Mouse (Mus musculus): Measurements from ENCODE around the gene Olfr1240. TPM values are rescaled to one million over a fixed set of nuclear protein-coding genes. Genes with fewer than 3 reads are reported as not detected.

Gene Olfr1240
- polyA plus RNA-seq (2014; fragmentation: Nextera tagmentation; extraction: Ambion mirVana), result not detected in 2 replicates

DNA sequence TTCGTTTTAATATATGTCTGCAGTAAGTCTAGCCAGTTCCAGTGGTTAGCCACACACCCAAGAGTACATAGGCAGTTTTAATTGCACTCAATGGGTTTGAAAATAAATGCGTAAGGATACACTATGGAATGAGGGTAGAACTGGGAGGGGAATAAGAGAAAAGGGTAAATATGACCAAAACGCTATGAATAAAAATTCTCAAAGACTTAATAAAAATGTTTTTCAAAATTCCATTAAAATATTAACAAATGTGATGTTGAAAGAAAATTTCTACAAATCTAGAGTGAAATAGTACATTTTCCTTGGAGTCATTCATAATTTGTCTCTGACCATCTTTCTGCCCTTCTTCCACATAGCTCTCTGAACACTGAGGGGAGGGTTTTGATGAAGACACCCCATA is at the start of gene Olfr1240:
TSS of gene Olfr1240 (minus strand) at position 101 of the 400 bp plus-strand sequence.
- H3K4me2 ChIP-seq (replicated peaks; ENCODE audit: low read depth, low read length), result no peak within 1 kb of the TSS
- H3K9me3 ChIP-seq (ENCODE audit: control insufficient read depth, low read length), result no peaks in the 10 kb centered on the region
- no peak within 1 kb of the TSS for H3K4me3 ChIP-seq (ENCODE audit: low read depth, low read length)
- no peak within 1 kb of the TSS for H3K27ac ChIP-seq (ENCODE audit: low read depth, low read length)
- 85% methylated on average over 3 of the region's 3 CpGs for WGBS
- ATAC-seq (ENCODE audit: low FRiP score) (no peak), DNase-seq (ENCODE audit: low spot score) (no peak)
- H3K4me1 ChIP-seq (replicated peaks; ENCODE audit: control insufficient read depth, insufficient read depth, low read length), result no peaks in the 10 kb centered on the region
- H3K36me3 ChIP-seq (ENCODE audit: control insufficient read depth, insufficient read depth, low read length), result no peaks in the 10 kb centered on the region
- no peak within 1 kb of the TSS for H3K9ac ChIP-seq (ENCODE audit: low read depth, low read length)
- H3K27me3 ChIP-seq (ENCODE audit: control insufficient read depth, insufficient read depth, low read length), result no peaks in the 10 kb centered on the region

GRCm38 (mm10) chr2:89487026-89487425 is 44.2 kb upstream of the Olfr1240 start, which contains the start of gene Olfr1241:
Gene Olfr1241, minus strand, starts transcription at chr2:89487126.
- DNase-seq (ENCODE audit: low spot score) (no peak), ATAC-seq (ENCODE audit: low FRiP score) (no peak)

GRCm38 (mm10) chr2:89420307-89420706 is 22.5 kb downstream of the Olfr1240 start, which contains the start of gene Olfr1239:
Gene Olfr1239, minus strand, starts transcription at chr2:89420407.
- Histone ChIP-seq H3K9ac (ENCODE audit: low read depth, low read length) (no peak within 1 kb of the TSS), H3K36me3 (ENCODE audit: control insufficient read depth, insufficient read depth, low read length) (no peaks in the 10 kb centered on the region), H3K27me3 (ENCODE audit: control insufficient read depth, insufficient read depth, low read length) (no peaks in the 10 kb centered on the region), H3K4me2 (replicated peaks; ENCODE audit: low read depth, low read length) (no peak within 1 kb of the TSS), H3K4me3 (ENCODE audit: low read depth, low read length) (no peak within 1 kb of the TSS), H3K27ac (ENCODE audit: low read depth, low read length) (no peak within 1 kb of the TSS), H3K9me3 (ENCODE audit: control insufficient read depth, low read length) (no peaks in the 10 kb centered on the region), H3K4me1 (replicated peaks; ENCODE audit: control insufficient read depth, insufficient read depth, low read length) (no peaks in the 10 kb centered on the region)
- 95% methylated on average over 2 of the region's 2 CpGs for WGBS
- DNase-seq (ENCODE audit: low spot score) (no peak), ATAC-seq (ENCODE audit: low FRiP score) (no peak)

More at GRCm38 (mm10) chr2:89487026-89487425, 44.2 kb upstream of the Olfr1240 start, which contains the start of gene Olfr1241:
- H3K4me3 ChIP-seq (ENCODE audit: low read depth, low read length), result no peak within 1 kb of the TSS
- H3K36me3 ChIP-seq (ENCODE audit: control insufficient read depth, insufficient read depth, low read length), result no peaks in the 10 kb centered on the region
- no peak within 1 kb of the TSS for H3K9ac ChIP-seq (ENCODE audit: low read depth, low read length)
- no peaks in the 10 kb centered on the region for H3K9me3 ChIP-seq (ENCODE audit: control insufficient read depth, low read length)
- H3K27me3 ChIP-seq (ENCODE audit: control insufficient read depth, insufficient read depth, low read length), result no peaks in the 10 kb centered on the region
- no peak within 1 kb of the TSS for H3K27ac ChIP-seq (ENCODE audit: low read depth, low read length)
- no peak within 1 kb of the TSS for H3K4me2 ChIP-seq (replicated peaks; ENCODE audit: low read depth, low read length)
- no peaks in the 10 kb centered on the region for H3K4me1 ChIP-seq (replicated peaks; ENCODE audit: control insufficient read depth, insufficient read depth, low read length)

GRCm38 (mm10) chr2:89414557-89414956 is 28.2 kb downstream of the Olfr1240 start:
- Histone ChIP-seq H3K4me3 (ENCODE audit: low read depth, low read length) (no peak overlapping the region), H3K4me2 (replicated peaks; ENCODE audit: low read depth, low read length) (no peak overlapping the region), H3K9ac (ENCODE audit: low read depth, low read length) (no peak overlapping the region), H3K4me1 (replicated peaks; ENCODE audit: control insufficient read depth, insufficient read depth, low read length) (no peaks in the 10 kb centered on the region), H3K9me3 (ENCODE audit: control insufficient read depth, low read length) (no peaks in the 10 kb centered on the region), H3K36me3 (ENCODE audit: control insufficient read depth, insufficient read depth, low read length) (no peaks in the 10 kb centered on the region), H3K27me3 (ENCODE audit: control insufficient read depth, insufficient read depth, low read length) (no peaks in the 10 kb centered on the region), H3K27ac (ENCODE audit: low read depth, low read length) (no peak overlapping the region)
- DNase-seq (ENCODE audit: low spot score), result no peak
- 97% methylated on average over 1 of the region's 1 CpGs for WGBS
- ATAC-seq (ENCODE audit: low FRiP score), result no peak

DNA sequence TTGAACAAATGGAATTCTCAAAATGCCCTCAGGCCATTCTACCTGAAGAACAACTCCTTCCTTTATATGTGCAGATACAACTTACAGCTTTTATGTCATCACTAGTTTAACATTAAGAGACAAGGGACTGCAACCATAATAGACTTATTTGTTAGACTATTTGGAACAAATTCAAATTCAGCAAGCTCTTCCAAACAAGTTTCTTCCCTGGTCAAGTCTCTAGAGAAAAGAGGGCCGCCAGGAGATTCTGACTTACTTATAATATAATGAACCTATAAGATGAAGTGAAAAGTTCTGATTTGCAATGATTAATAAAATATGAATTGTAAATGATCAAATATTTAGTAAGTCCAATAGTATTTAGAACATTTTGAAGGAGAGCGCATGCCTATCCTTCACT is 33.2 kb downstream of the Olfr1240 start, which contains the start of gene Olfr1238:
TSS of gene Olfr1238 (minus strand) at position 101 of the 400 bp plus-strand sequence.
- no peaks in the 10 kb centered on the region for H3K27me3 ChIP-seq (ENCODE audit: control insufficient read depth, insufficient read depth, low read length)
- DNase-seq (ENCODE audit: low spot score), result no peak

DNA sequence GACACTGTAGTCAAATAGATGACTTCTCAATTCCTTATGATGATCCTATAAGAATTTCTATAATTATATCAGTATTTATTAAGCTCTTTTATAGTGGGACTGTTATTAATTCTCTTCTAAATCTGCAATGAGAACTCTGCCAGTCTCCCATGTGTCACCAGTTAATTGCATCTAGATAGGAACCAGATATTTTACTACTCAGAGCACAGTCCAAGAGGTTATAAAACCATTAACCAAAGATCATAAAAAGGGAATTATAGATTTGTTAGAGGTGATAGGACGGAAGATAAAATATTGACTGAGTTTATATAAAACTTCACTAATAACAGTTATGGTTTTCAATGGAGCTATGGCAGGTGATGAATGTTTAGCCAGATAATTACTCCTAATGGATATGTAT is 41.9 kb downstream of the Olfr1240 start:
- ATAC-seq (ENCODE audit: low FRiP score), result no peak
- Histone ChIP-seq H3K9me3 (ENCODE audit: control insufficient read depth, low read length) (no peaks in the 10 kb centered on the region), H3K4me3 (ENCODE audit: low read depth, low read length) (no peak overlapping the region), H3K27ac (ENCODE audit: low read depth, low read length) (no peak overlapping the region), H3K27me3 (ENCODE audit: control insufficient read depth, insufficient read depth, low read length) (no peaks in the 10 kb centered on the region), H3K4me1 (replicated peaks; ENCODE audit: control insufficient read depth, insufficient read depth, low read length) (no peaks in the 10 kb centered on the region), H3K4me2 (replicated peaks; ENCODE audit: low read depth, low read length) (no peak overlapping the region), H3K36me3 (ENCODE audit: control insufficient read depth, insufficient read depth, low read length) (no peaks in the 10 kb centered on the region), H3K9ac (ENCODE audit: low read depth, low read length) (no peak overlapping the region)
- no peak for DNase-seq (ENCODE audit: low spot score)
- WGBS, result 93% methylated on average over 1 of the region's 1 CpGs

More for the DNA sequence above, 33.2 kb downstream of the Olfr1240 start, which contains the start of gene Olfr1238:
- H3K4me1 ChIP-seq (replicated peaks; ENCODE audit: control insufficient read depth, insufficient read depth, low read length), result no peaks in the 10 kb centered on the region
- no peaks in the 10 kb centered on the region for H3K36me3 ChIP-seq (ENCODE audit: control insufficient read depth, insufficient read depth, low read length)
- 95% methylated on average over 2 of the region's 2 CpGs for WGBS
- H3K4me2 ChIP-seq (replicated peaks; ENCODE audit: low read depth, low read length), result no peak within 1 kb of the TSS
- H3K4me3 ChIP-seq (ENCODE audit: low read depth, low read length), result no peak within 1 kb of the TSS
- no peaks in the 10 kb centered on the region for H3K9me3 ChIP-seq (ENCODE audit: control insufficient read depth, low read length)
- H3K9ac ChIP-seq (ENCODE audit: low read depth, low read length), result no peak within 1 kb of the TSS
- ATAC-seq (ENCODE audit: low FRiP score), result no peak
- H3K27ac ChIP-seq (ENCODE audit: low read depth, low read length), result no peak within 1 kb of the TSS

Other genes with a start within 250 kb of the Olfr1240 start
- not detected in 2 replicates for gene Olfr1226, start 243.0 kb downstream of the Olfr1240 start, polyA plus RNA-seq (2014; fragmentation: Nextera tagmentation; extraction: Ambion mirVana)
- gene Olfr1228, start 188.9 kb downstream of the Olfr1240 start, polyA plus RNA-seq (2014; fragmentation: Nextera tagmentation; extraction: Ambion mirVana), result not detected in 2 replicates
- not detected in 2 replicates for gene Olfr1229, start 155.0 kb downstream of the Olfr1240 start, polyA plus RNA-seq (2014; fragmentation: Nextera tagmentation; extraction: Ambion mirVana)
- not detected in 2 replicates for gene Olfr1230, start 145.7 kb downstream of the Olfr1240 start, polyA plus RNA-seq (2014; fragmentation: Nextera tagmentation; extraction: Ambion mirVana)
- not detected in 2 replicates for gene Olfr1231, start 135.9 kb downstream of the Olfr1240 start, polyA plus RNA-seq (2014; fragmentation: Nextera tagmentation; extraction: Ambion mirVana)
- not detected in 2 replicates for gene Olfr1232, start 113.3 kb downstream of the Olfr1240 start, polyA plus RNA-seq (2014; fragmentation: Nextera tagmentation; extraction: Ambion mirVana)
- gene Olfr1233, start 100.6 kb downstream of the Olfr1240 start, polyA plus RNA-seq (2014; fragmentation: Nextera tagmentation; extraction: Ambion mirVana), result not detected in 2 replicates
- gene Olfr1234, start 78.1 kb downstream of the Olfr1240 start, polyA plus RNA-seq (2014; fragmentation: Nextera tagmentation; extraction: Ambion mirVana), result not detected in 2 replicates
- not detected in 2 replicates for gene Olfr1238, start 33.3 kb downstream of the Olfr1240 start, polyA plus RNA-seq (2014; fragmentation: Nextera tagmentation; extraction: Ambion mirVana)
- gene Olfr1239, start 22.6 kb downstream of the Olfr1240 start, polyA plus RNA-seq (2014; fragmentation: Nextera tagmentation; extraction: Ambion mirVana), result not detected in 2 replicates
- not detected in 2 replicates for gene Olfr1241, start 44.1 kb upstream of the Olfr1240 start, polyA plus RNA-seq (2014; fragmentation: Nextera tagmentation; extraction: Ambion mirVana)
- gene Olfr1242, start 55.3 kb upstream of the Olfr1240 start, polyA plus RNA-seq (2014; fragmentation: Nextera tagmentation; extraction: Ambion mirVana), result not detected in 2 replicates
- not detected in 2 replicates for gene Olfr1243, start 88.5 kb upstream of the Olfr1240 start, polyA plus RNA-seq (2014; fragmentation: Nextera tagmentation; extraction: Ambion mirVana)
- gene Olfr1245, start 135.4 kb upstream of the Olfr1240 start, polyA plus RNA-seq (2014; fragmentation: Nextera tagmentation; extraction: Ambion mirVana), result not detected in 2 replicates
- gene Olfr1246, start 150.2 kb upstream of the Olfr1240 start, polyA plus RNA-seq (2014; fragmentation: Nextera tagmentation; extraction: Ambion mirVana), result not detected in 2 replicates
- not detected in 2 replicates for gene Olfr1247, start 171.1 kb upstream of the Olfr1240 start, polyA plus RNA-seq (2014; fragmentation: Nextera tagmentation; extraction: Ambion mirVana)
- not detected in 2 replicates for gene Olfr1248, start 175.2 kb upstream of the Olfr1240 start, polyA plus RNA-seq (2014; fragmentation: Nextera tagmentation; extraction: Ambion mirVana)
- not detected in 2 replicates for gene Olfr1249, start 192.0 kb upstream of the Olfr1240 start, polyA plus RNA-seq (2014; fragmentation: Nextera tagmentation; extraction: Ambion mirVana)
- not detected in 2 replicates for gene Olfr1250, start 218.5 kb upstream of the Olfr1240 start, polyA plus RNA-seq (2014; fragmentation: Nextera tagmentation; extraction: Ambion mirVana)
- gene Olfr1251, start 228.9 kb upstream of the Olfr1240 start, polyA plus RNA-seq (2014; fragmentation: Nextera tagmentation; extraction: Ambion mirVana), result not detected in 2 replicates